Mouse (Mus musculus): ENCODE measurements around the gene Inca1.

The Inca1 gene

DNA sequence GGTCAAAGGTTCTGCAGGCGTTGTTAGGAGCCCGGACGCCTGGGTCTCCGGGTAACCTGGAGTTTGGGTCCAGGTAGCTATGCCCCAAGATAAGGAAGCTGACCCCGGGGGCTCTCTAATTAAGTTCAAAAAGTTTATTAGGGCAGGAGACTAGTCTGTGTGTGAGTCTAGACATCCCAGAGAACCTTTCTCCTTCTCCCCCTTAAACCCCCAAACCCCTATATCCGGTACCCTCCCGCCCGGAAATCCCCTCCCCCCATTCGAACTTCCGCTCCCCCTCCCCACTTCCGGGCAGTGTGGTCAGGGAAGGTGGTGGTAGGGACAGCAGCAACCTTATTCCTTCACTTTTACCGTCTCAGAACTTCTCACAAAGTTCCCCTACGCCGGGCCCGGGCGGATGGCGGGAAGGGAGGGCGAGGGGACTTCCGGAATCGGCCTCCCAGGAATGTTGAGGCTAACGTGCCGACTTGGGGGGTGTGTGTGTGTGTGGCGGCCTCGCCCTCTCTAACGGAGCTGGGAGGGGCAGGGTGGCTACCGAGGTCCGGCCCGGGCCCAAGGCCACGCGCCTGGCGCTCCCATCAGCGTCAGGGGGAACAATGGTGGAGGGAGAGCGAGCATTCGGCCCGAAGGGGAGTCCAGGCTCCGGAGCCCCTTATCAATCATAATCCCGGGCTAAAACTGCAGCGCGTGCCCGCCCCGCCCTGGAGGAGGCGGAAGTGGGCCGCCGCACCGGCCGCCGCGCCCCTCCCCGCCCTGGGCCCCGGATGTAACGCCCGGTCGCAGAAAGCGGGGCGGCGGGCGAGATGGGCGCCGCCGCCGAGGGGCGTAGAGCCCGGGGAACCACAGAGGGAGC lies 46.4 kb downstream of the Inca1 start:
- CTCF ChIA-PET: interaction anchor here (0.7 to 1.0 kb wide), 2 partner anchors 127 to 161 kb away, joined by 3 read pairs; no protein-coding TSS in a partner anchor

GRCm38 (mm10) chr11:70652884-70653344 lies 47.0 kb downstream of the Inca1 start:
- CTCF ChIA-PET: interaction anchor here (0.8 kb wide), 1 partner anchor 47 kb away, joined by 3 read pairs; the partner anchor contains the start of genes Inca1 and Kif1c

GRCm38 (mm10) chr11:70652029-70652883 lies 47.7 kb downstream of the Inca1 start:
- CTCF ChIA-PET: interaction anchor here (0.8 kb wide), 1 partner anchor 48 kb away, joined by 3 read pairs; the partner anchor contains the start of genes Inca1 and Kif1c

- CTCF ChIA-PET: no interaction called here
Observed at GRCm38 (mm10) chr11:70651391-70651790, 48.6 kb downstream of the Inca1 start.

- CTCF ChIA-PET: no interaction called here
Observed at GRCm38 (mm10) chr11:70650322-70651175, 49.4 kb downstream of the Inca1 start.

GRCm38 (mm10) chr11:70649185-70649734 lies 50.7 kb downstream of the Inca1 start:
- CTCF ChIA-PET: no interaction called here

DNA sequence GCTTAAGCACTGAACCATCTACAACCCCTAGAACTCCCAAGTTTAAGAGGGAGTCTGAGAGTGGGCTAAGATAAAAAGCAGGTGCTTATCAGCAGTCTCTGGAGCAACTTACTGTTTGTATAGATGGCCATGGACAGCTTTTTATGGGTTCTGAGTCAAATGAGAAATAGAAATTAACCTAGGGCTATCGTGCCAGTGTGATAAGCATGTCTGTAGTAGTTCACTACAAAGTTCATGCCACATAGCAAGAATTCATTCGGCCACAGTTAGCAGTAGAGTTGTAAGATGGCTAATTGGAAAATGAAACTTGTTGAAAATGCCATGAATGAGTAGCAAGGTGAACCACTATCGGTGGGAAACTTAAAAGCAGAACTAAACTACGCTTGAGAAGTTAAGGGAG lies 51.4 kb downstream of the Inca1 start:
- CTCF ChIA-PET: no interaction called here

GRCm38 (mm10) chr11:70647716-70648420 lies 52.1 kb downstream of the Inca1 start:
- CTCF ChIA-PET: no interaction called here

GRCm38 (mm10) chr11:70646691-70647650 lies 53.0 kb downstream of the Inca1 start, which contains the start of the genes Rnf167 and Slc25a11:
TSS of gene Rnf167 (plus strand) at chr11:70647235.
TSS of gene Slc25a11 (minus strand) at chr11:70647479.
- CTCF ChIA-PET: interaction anchor here (1.6 kb wide), 1 partner anchor 21 kb away, joined by 3 read pairs; no protein-coding TSS in a partner anchor

DNA sequence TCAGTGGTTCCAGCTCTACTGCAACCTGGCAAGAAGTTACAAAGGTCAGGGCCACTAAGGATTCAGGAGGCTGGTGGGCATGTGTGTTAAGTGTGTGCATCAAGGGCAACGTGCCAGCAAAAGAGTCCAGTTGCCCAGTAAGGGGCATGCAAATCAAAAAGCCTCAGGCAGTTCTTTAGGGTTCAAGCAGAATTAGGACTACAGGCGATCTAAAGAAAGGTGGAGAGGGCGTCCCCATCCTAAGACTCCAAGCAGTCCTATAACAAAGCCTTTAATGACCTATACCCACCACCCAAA lies 53.7 kb downstream of the Inca1 start:
- CTCF ChIA-PET: interaction anchor here (1.6 kb wide), 1 partner anchor 21 kb away, joined by 3 read pairs; no protein-coding TSS in a partner anchor

- CTCF ChIA-PET: interaction anchor here (1.6 kb wide), 1 partner anchor 20 kb away, joined by 3 read pairs; no protein-coding TSS in a partner anchor
Observed at GRCm38 (mm10) chr11:70645461-70646258, 54.3 kb downstream of the Inca1 start.

GRCm38 (mm10) chr11:70644564-70645103 lies 55.3 kb downstream of the Inca1 start:
- CTCF ChIA-PET: no interaction called here

DNA sequence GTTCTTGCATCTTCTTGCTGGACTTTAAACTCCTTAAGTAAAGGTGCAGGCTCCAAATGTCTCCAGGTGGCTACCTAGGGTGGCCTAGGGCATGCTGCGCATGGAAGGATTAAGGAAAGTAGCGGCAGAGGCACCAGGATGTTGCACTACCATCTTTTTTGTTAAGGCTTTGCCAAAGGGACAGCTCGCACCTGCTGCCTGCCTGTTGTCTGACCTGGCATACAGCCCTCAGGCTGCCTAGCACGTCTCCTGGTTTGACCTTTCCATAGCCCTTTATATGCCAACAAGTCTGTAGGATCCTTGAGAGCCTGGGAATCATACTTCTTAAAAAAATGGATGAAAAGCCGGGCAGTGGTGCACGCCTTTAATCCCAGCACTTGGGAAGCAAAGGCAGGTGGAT lies 56.9 kb downstream of the Inca1 start:
- CTCF ChIA-PET: no interaction called here

DNA sequence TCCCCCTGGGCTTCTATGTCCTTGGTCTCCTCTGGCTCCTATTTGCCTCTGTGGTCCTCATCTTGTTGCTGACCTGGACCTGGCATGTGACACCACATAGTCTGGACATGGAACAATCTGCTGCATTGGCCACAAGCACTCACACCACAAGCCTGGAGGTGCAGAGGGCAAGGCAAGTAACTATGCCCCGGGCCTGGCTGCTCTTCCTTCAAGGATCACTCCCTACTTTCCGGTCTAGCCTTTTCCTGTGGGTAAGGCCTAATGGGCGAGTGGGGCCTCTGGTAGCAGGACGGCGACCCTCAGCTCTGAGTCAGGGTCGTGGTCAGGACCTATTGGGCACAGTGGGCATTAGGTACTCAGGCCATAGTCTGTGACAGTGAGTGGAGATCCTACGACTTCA lies 58.7 kb downstream of the Inca1 start:
- CTCF ChIA-PET: no interaction called here

GRCm38 (mm10) chr11:70639976-70640375 lies 60.0 kb downstream of the Inca1 start:
- CTCF ChIA-PET: interaction anchor here (0.5 to 0.7 kb wide), 2 partner anchors 133 to 150 kb away, joined by 3 read pairs; no protein-coding TSS in a partner anchor

DNA sequence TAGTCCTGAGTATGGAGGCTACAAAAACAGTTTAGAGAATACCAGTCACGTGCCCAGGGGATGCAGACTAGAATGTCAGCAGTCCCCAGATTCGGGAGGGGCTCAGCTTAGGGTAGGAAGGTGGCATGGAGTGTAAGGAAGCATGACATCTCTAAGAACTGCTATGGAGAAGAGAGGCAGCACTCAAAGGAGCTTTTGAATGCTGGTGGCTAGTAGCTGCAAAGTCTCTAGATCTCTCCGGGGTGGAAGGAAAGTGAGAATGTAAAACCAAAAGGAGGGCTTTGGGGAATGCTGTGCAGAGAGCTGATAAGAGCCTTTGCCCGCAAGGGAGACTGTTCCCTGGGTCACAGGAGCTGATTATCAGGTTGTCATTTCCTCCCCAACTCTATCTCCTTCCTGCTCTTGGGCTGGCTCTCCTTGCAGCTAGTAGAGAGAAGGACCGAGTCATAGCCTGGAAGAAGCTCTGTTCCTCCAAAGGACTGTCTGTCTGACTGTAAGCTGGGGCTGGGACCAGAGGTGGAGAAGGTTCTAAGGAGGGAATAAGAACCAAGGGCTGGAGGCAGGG lies 61.2 kb downstream of the Inca1 start, which contains the start of gene Gp1ba:
Gp1ba (plus strand) TSS at position 409 of the 565 bp plus-strand sequence.
- CTCF ChIA-PET: interaction anchor here (0.6 kb wide), 1 partner anchor 117 kb away, joined by 4 read pairs; no protein-coding TSS in a partner anchor
